Mouse (Mus musculus): ENCODE data around the gene Neu3. TPM values are rescaled to one million over a fixed set of nuclear protein-coding genes. Genes with fewer than 3 reads are reported as not detected.

The Neu3 gene
- polyA plus RNA-seq, 1 experiment from 2014 or later, result 2.9 TPM

GRCm38 (mm10) chr7:99790816-99791215, 37.4 kb downstream of the Neu3 start:
- no peak overlapping the region for H3K4me2 ChIP-seq (ENCODE audit: low read depth, low read length)
- no peak overlapping the region for H3K9ac ChIP-seq (replicated peaks)
- DNase-seq, result no peak
- H3K27me3 ChIP-seq (ENCODE audit: insufficient read depth, low read length), result no peaks in the 10 kb centered on the region
- no peaks in the 10 kb centered on the region for H3K9me3 ChIP-seq (ENCODE audit: low read length)
- H3K4me3 ChIP-seq (ENCODE audit: low read depth, low read length), result no peak overlapping the region
- TF ChIP-seq CTCF (IDR thresholded peaks at IDR 0.05; ENCODE audit: low read depth) (no peak), EP300 (IDR thresholded peaks at IDR 0.05; ENCODE audit: low read depth) (no peak)
- no peak for ATAC-seq
- WGBS (ENCODE audit: insufficient replicate concordance), result 74% methylated on average over 10 of the region's 10 CpGs
- H3K27ac ChIP-seq (ENCODE audit: low read depth), result no peak overlapping the region
- no peaks in the 10 kb centered on the region for H3K36me3 ChIP-seq (replicated peaks; ENCODE audit: insufficient read depth, low read length)
- no peaks in the 10 kb centered on the region for H3K4me1 ChIP-seq (ENCODE audit: insufficient read depth)

DNA sequence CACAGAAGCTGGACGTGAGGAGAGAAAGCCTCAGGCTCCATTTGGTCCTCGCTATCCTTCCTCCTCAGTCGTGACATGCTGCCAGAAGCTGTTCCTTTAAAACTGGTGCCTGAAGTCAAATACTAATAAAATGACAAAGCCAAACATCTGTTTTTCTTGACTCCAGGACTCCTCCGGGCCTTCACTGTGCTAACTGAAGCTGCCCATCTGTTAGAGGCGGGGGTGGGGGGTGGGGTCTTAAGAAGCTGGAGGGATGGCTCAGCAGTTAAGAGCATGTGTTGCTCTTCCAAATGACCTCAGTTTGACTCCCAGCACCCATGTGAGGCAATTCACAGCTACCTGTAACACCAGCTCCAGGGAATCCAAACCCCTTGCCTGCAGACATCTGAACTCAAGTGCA, 39.7 kb downstream of the Neu3 start:
- H3K27me3 ChIP-seq (ENCODE audit: insufficient read depth, low read length), result no peaks in the 10 kb centered on the region
- 63% methylated on average over 5 of the region's 5 CpGs for WGBS (ENCODE audit: insufficient replicate concordance)
- H3K27ac ChIP-seq (ENCODE audit: low read depth), result no peak overlapping the region
- H3K36me3 ChIP-seq (replicated peaks; ENCODE audit: insufficient read depth, low read length), result no peaks in the 10 kb centered on the region
- no peaks in the 10 kb centered on the region for H3K4me1 ChIP-seq (ENCODE audit: insufficient read depth)
- H3K4me3 ChIP-seq (ENCODE audit: low read depth, low read length), result no peak overlapping the region
- ATAC-seq (no peak), DNase-seq (no peak)
- no peak overlapping the region for H3K9ac ChIP-seq (replicated peaks)
- TF ChIP-seq CTCF (IDR thresholded peaks at IDR 0.05; ENCODE audit: low read depth) (no peak), EP300 (IDR thresholded peaks at IDR 0.05; ENCODE audit: low read depth) (no peak)
- H3K9me3 ChIP-seq (ENCODE audit: low read length), result no peaks in the 10 kb centered on the region
- no peak overlapping the region for H3K4me2 ChIP-seq (ENCODE audit: low read depth, low read length)

DNA sequence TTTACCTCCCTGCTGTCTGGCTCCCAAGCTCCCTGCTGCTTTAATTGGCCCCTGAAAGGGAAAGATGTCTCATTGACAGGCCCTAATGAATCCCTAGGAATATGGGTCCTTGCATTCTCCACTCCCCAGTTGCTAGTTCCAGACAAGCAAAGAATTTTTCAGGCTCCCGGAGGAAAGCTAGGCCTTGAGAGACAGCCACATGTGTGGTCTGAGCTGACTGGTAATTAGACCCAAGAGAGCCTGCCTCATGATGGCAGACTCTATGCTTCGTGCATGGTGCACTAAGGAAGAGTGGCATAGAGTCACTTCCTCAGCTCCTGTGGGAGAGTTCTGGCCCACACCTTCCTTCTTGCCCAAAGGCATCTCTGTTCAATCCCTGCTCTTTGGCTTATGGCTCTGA, 40.3 kb downstream of the Neu3 start:
- Histone ChIP-seq H3K9me3 (ENCODE audit: low read length) (no peaks in the 10 kb centered on the region), H3K36me3 (replicated peaks; ENCODE audit: insufficient read depth, low read length) (no peaks in the 10 kb centered on the region), H3K4me3 (ENCODE audit: low read depth, low read length) (no peak overlapping the region), H3K9ac (replicated peaks) (no peak overlapping the region), H3K4me1 (ENCODE audit: insufficient read depth) (no peaks in the 10 kb centered on the region), H3K4me2 (ENCODE audit: low read depth, low read length) (no peak overlapping the region), H3K27me3 (ENCODE audit: insufficient read depth, low read length) (no peaks in the 10 kb centered on the region), H3K27ac (ENCODE audit: low read depth) (no peak overlapping the region)
- no peak for DNase-seq
- ATAC-seq, result no peak
- no peak for TF ChIP-seq EP300 (IDR thresholded peaks at IDR 0.05; ENCODE audit: low read depth)
- TF ChIP-seq CTCF (IDR thresholded peaks at IDR 0.05; ENCODE audit: low read depth), result no peak
- 65% methylated on average over 2 of the region's 2 CpGs for WGBS (ENCODE audit: insufficient replicate concordance)

- Histone ChIP-seq H3K27ac (ENCODE audit: low read depth) (no peak overlapping the region), H3K4me1 (ENCODE audit: insufficient read depth) (no peaks in the 10 kb centered on the region), H3K27me3 (ENCODE audit: insufficient read depth, low read length) (no peaks in the 10 kb centered on the region), H3K9me3 (ENCODE audit: low read length) (no peaks in the 10 kb centered on the region), H3K9ac (replicated peaks) (no peak overlapping the region), H3K4me3 (ENCODE audit: low read depth, low read length) (no peak overlapping the region), H3K36me3 (replicated peaks; ENCODE audit: insufficient read depth, low read length) (no peaks in the 10 kb centered on the region), H3K4me2 (ENCODE audit: low read depth, low read length) (no peak overlapping the region)
- DNase-seq (no peak), ATAC-seq (no peak)
- TF ChIP-seq CTCF (IDR thresholded peaks at IDR 0.05; ENCODE audit: low read depth) (no peak), EP300 (IDR thresholded peaks at IDR 0.05; ENCODE audit: low read depth) (no peak)
- WGBS (ENCODE audit: insufficient replicate concordance), result 83% methylated on average over 3 of the region's 3 CpGs
These were observed 41.4 kb downstream of the Neu3 start for GRCm38 (mm10) chr7:99786774-99787173.

DNA sequence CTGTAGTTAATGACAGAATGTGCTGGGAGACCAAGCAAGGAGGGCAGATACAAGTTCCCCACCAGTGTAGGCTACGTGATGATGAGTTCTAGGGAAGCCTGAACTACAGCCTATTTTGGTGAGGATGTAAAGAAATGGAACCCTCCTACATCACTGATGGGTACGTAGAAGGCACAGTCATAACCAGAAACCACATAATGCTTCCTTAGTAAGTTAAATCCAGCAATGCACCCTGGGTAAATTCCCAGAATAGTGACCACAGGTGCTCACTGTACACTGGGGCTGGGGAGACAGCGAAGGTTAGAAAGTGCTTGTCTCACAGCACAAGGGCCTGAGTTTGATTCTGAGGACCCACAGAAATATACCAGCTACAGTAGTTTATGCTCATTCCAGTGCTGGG, 42.7 kb downstream of the Neu3 start:
- ATAC-seq, result no peak
- H3K4me2 ChIP-seq (ENCODE audit: low read depth, low read length), result no peak overlapping the region
- no peaks in the 10 kb centered on the region for H3K36me3 ChIP-seq (replicated peaks; ENCODE audit: insufficient read depth, low read length)
- TF ChIP-seq EP300 (IDR thresholded peaks at IDR 0.05; ENCODE audit: low read depth), result no peak
- H3K4me1 ChIP-seq (ENCODE audit: insufficient read depth), result no peaks in the 10 kb centered on the region
- 63% methylated on average over 3 of the region's 3 CpGs for WGBS (ENCODE audit: insufficient replicate concordance)
- H3K9ac ChIP-seq (replicated peaks), result no peak overlapping the region
- no peak overlapping the region for H3K4me3 ChIP-seq (ENCODE audit: low read depth, low read length)
- DNase-seq, result no peak
- H3K9me3 ChIP-seq (ENCODE audit: low read length), result no peaks in the 10 kb centered on the region
- no peaks in the 10 kb centered on the region for H3K27me3 ChIP-seq (ENCODE audit: insufficient read depth, low read length)
- no peak overlapping the region for H3K27ac ChIP-seq (ENCODE audit: low read depth)

DNA sequence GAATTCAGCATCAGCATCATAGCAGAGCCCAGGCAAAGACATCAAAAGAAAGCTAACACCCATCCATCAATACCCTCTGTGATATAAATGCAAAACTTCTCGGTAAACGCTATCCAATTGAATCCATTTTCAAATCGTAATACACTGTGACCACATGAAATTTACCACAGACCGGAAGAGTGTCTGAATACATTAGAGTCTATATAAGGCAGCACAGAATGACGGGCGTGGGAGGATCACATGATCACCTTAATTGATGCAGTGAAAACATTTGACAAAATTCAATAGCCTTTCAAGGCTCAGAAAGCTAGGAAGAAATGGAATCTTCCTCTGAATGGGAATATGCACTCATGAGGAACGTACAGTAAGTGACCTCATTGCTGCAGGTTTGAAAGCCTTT, 44.8 kb downstream of the Neu3 start:
- TF ChIP-seq CTCF (IDR thresholded peaks at IDR 0.05; ENCODE audit: low read depth) (no peak), EP300 (IDR thresholded peaks at IDR 0.05; ENCODE audit: low read depth) (no peak)
- H3K9ac ChIP-seq (replicated peaks), result no peak overlapping the region
- no peak overlapping the region for H3K4me2 ChIP-seq (ENCODE audit: low read depth, low read length)
- no peak overlapping the region for H3K4me3 ChIP-seq (ENCODE audit: low read depth, low read length)
- no peaks in the 10 kb centered on the region for H3K27me3 ChIP-seq (ENCODE audit: insufficient read depth, low read length)
- ATAC-seq (no peak), DNase-seq (no peak)
- H3K36me3 ChIP-seq (replicated peaks; ENCODE audit: insufficient read depth, low read length), result no peaks in the 10 kb centered on the region
- H3K27ac ChIP-seq (ENCODE audit: low read depth), result no peak overlapping the region
- H3K9me3 ChIP-seq (ENCODE audit: low read length), result no peaks in the 10 kb centered on the region
- WGBS (ENCODE audit: insufficient replicate concordance), result 82% methylated on average over 7 of the region's 7 CpGs
- no peaks in the 10 kb centered on the region for H3K4me1 ChIP-seq (ENCODE audit: insufficient read depth)

- no peak for DNase-seq
- no peak overlapping the region for H3K9ac ChIP-seq (replicated peaks)
- no peaks in the 10 kb centered on the region for H3K4me1 ChIP-seq (ENCODE audit: insufficient read depth)
- H3K27me3 ChIP-seq (ENCODE audit: insufficient read depth, low read length), result no peaks in the 10 kb centered on the region
- no peaks in the 10 kb centered on the region for H3K9me3 ChIP-seq (ENCODE audit: low read length)
- no peak overlapping the region for H3K4me2 ChIP-seq (ENCODE audit: low read depth, low read length)
- H3K36me3 ChIP-seq (replicated peaks; ENCODE audit: insufficient read depth, low read length), result no peaks in the 10 kb centered on the region
- TF ChIP-seq CTCF (IDR thresholded peaks at IDR 0.05; ENCODE audit: low read depth) (no peak), EP300 (IDR thresholded peaks at IDR 0.05; ENCODE audit: low read depth) (no peak)
- H3K27ac ChIP-seq (ENCODE audit: low read depth), result no peak overlapping the region
- 61% methylated on average over 2 of the region's 2 CpGs for WGBS (ENCODE audit: insufficient replicate concordance)
- no peak overlapping the region for H3K4me3 ChIP-seq (ENCODE audit: low read depth, low read length)
- no peak for ATAC-seq
These were observed 46.3 kb downstream of the Neu3 start for GRCm38 (mm10) chr7:99781916-99782315.

Measured in liver, postnatal 0 days (tissue).